Mouse (Mus musculus): Measurements from ENCODE around the gene Mpc1.

The Mpc1 gene

DNA sequence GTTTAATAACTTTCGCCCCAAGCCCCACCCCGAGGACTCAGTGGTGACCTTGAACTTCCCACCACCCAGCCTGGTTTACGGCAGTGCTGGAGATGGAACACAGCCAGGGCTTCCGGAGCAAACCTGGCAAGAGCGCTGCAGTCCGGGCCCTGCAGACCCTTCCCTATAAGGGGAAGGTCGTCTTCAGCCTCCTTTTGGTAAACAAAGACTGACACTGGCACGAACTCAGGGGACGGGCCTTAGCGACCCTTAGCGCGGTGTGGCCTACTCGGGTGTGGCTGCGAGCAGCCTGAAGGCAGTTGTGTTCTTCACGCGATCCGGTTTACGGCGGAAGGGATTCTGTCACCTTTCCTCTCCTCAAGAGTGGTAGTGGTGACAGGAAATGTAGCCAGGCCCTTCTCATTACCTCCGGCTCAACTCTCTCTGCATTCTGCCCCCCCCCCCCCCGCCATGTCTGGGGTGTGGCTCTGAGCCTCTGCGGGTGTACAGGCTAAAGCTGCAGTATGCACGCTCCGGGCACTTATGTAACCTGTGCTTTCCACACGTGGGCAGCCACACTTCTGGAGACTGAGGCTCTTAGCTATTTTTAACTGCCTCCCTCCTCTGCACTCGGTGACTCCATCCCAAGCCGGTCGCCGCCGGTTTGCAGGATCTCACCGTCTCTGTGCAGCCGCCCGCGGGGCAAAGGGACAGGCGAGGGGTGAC lies at the start of gene Mpc1:
Mpc1 (plus strand) TSS at position 84 of the 705 bp plus-strand sequence.
- peak; percentile 91 for DNase-seq (ENCODE audit: inconsistent ontology term)

GRCm38 (mm10) chr17:8233618-8234214 lies 49.0 kb upstream of the Mpc1 start:
- no peak for DNase-seq (ENCODE audit: inconsistent ontology term)

DNA sequence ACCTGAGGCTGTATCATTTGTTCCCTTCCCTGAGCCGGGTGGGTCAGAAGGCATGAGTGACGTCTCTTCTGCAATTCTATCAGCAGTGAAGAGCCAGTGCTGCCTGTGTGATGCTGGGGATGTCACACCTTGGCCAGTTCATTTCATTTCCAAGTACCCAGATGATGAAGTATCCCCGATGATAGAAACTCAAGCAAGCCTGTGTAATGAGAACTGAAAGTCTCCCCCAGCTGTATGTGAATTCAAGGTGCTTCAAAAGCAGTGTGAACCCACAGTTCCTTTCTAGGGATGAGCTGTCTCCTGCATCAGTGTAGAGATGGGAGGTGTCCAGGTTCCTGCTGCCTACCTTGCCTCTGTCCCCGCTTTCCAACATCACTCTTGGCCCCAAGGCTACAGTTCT lies 48.2 kb upstream of the Mpc1 start:
- no peak for DNase-seq (ENCODE audit: inconsistent ontology term)

- no peak for DNase-seq (ENCODE audit: inconsistent ontology term)
Measured at GRCm38 (mm10) chr17:8235743-8236142, 47.0 kb upstream of the Mpc1 start, which contains the start of gene Ccr6. Ccr6 (plus strand) TSS chr17:8236043.

- no peak for DNase-seq (ENCODE audit: inconsistent ontology term)
Measured at GRCm38 (mm10) chr17:8238012-8238710, 44.5 kb upstream of the Mpc1 start.

DNA sequence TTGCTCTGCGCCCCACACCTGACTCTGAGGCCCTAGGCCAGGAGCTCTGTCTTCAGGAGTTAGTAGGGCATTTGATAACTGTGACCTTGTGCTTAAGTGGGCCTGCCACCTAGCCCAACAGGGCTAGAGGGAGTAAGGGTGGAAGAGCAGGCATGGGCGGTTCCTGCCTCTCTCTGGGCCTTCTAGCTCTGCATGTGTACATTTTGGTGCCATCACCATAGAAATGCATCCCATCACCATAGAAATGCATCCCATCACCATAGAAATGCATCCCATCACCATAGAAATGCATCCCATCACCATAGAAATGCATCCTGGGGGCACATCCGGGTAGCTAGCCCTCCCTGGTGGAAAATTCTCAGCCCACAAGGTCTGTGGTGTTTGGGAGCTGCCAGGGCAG lies 43.1 kb upstream of the Mpc1 start:
- DNase-seq (ENCODE audit: inconsistent ontology term): no peak

DNA sequence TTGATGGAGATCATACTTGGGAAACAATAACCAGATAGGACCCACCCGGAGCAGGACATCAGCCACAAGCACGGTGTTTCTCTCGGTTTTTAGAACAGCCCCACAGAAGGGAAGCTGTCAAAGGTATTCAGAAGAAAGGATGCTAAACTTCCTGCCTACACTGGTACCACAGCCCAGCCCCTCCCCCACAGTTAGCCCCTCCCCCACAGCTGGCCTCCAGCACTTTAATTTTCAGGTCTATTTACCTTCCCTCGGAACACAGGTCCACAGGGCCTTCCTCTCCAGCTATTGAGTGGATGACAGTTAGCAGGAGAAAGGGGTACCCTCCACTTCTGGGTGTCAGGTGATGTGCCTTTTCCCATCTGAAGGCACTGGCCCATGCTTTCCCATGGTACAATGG lies 42.2 kb upstream of the Mpc1 start:
- DNase-seq (ENCODE audit: inconsistent ontology term): no peak

DNA sequence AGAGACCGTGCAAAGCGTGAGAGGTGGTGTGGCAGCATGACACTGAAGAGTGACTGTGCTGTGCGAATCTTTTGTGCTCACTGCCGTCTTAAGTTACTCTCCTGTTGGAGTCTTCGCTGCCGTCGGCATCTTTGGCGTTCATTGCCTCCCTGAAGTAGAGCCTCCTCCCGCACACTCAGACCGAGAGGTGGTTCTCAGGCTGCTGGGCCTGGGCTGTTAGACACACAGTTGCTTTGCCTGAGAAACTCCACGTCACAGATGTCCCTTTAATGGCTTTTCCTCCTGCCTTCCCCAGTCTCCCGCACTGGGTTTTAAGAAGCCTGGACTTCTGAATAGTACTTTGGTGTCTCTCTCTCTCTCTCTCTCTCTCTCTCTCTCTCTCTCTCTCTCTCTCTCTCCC lies 41.1 kb upstream of the Mpc1 start:
- DNase-seq (ENCODE audit: inconsistent ontology term): no peak

DNA sequence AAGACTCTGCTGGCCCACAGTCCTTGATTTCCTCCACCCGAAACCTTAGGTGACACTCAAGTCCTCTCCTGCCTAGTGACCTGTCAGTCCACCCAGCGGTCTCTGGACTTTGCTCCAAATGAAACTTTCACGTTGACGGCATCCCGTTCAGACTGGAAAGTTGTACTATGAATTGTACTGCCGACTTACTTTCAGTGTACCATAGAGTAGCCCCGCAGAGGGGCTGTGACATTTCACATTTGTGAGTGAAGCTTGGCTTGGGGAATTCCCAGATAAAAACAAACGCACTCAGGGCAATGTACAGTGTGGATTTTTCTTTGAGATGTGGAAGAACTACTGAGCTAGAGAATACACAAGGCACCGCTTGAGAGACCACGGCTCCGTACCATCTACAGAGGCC lies 40.5 kb upstream of the Mpc1 start:
- DNase-seq (ENCODE audit: inconsistent ontology term): no peak

- DNase-seq (ENCODE audit: inconsistent ontology term): no peak
Measured at GRCm38 (mm10) chr17:8244124-8244523, 38.6 kb upstream of the Mpc1 start.

DNA sequence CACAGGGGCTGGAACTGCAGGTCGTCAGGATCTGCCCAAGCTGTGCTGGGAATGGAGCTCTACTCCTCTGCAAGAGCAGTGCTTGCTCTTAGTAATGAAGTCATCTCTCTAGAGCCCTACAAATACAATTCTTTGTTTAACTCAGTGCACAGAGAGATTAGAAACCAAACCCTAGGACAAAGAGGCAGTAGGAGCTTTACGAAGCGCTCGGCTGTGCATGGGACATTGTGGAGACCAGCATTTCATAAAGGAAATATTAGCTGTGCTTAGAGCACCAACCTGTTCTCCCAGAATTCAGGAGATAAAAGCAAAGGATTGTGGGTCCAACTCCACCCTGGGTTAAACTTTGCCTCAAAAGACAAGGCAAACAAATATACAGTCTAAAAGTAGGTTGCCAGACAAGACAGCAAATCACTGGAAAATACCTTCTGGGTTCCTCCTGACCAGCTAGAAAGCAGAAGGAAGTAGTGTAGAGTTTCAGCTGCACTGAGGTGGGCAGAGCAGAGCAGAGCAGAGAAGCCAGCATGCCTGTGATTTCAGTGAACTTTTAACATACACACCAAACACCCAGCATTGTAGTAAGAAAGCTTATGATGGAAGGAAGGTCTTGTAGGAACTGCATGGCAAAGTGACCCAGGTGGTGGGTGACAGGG lies 36.5 kb upstream of the Mpc1 start:
- DNase-seq (ENCODE audit: inconsistent ontology term): no peak

DNA sequence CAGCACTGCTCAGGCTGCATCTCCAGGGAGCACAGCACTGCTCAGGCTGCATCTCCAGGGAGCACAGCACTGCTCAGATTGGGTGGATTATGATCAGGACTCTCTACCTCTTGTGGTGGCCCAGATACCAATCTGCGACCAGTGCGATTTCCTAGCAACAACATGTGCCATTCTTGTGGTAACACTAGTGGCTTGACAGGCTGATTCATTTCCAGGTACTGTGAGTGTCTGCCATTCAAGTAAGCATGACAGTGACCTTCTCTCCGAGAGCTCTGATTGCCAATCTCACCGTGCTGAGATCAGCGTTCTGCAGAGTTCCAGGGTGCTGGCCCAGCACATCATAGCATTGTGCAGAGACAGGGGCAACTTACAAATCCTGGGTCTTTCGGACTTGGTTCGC lies 31.0 kb upstream of the Mpc1 start:
- no peak for DNase-seq (ENCODE audit: inconsistent ontology term)

DNA sequence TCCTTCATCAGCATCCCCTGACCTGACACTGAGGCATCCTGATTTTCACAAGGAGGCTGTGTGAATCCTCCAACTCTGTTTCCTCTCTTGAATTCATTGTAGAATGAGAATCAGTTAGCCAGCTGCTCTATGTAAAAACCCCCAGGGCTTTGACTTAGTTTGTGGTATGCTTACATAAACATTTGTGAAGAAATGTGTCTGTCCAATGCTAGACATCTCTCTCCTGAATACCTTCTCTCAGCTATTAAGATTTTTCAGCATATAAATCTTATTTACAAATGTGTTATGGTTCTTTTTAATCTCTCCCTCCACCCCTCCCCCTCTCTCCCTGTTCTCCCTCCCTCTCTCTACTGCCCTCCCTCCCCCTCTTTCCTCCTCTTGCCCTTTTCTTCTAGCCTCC lies 28.4 kb upstream of the Mpc1 start:
- DNase-seq (ENCODE audit: inconsistent ontology term): no peak

- DNase-seq (ENCODE audit: inconsistent ontology term): no peak
Measured at GRCm38 (mm10) chr17:8254914-8255313, 27.8 kb upstream of the Mpc1 start.

- DNase-seq (ENCODE audit: inconsistent ontology term): no peak
Measured at GRCm38 (mm10) chr17:8255583-8255982, 27.1 kb upstream of the Mpc1 start.

DNA sequence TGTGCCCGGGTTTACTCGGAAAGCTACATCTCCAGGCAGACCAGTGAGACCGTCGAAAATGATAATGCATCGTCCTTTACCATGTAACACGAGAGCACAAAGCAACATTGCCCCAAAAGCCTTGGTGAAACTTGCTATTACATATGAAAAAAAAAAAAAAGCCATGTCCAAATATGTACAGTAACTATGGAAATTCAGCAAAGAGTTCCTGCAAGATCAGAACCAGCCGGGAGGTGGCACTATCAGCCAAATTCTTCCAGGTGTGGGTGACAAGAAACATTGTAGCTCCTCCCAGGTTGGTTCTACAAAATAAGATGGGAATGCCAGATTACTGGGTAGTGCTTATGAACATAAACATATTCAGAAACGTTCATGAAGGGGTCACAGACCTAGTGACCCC lies 25.7 kb upstream of the Mpc1 start:
- no peak for DNase-seq (ENCODE audit: inconsistent ontology term)

GRCm38 (mm10) chr17:8264638-8265037 lies 18.1 kb upstream of the Mpc1 start:
- peak; percentile 57 for DNase-seq (ENCODE audit: inconsistent ontology term)

DNA sequence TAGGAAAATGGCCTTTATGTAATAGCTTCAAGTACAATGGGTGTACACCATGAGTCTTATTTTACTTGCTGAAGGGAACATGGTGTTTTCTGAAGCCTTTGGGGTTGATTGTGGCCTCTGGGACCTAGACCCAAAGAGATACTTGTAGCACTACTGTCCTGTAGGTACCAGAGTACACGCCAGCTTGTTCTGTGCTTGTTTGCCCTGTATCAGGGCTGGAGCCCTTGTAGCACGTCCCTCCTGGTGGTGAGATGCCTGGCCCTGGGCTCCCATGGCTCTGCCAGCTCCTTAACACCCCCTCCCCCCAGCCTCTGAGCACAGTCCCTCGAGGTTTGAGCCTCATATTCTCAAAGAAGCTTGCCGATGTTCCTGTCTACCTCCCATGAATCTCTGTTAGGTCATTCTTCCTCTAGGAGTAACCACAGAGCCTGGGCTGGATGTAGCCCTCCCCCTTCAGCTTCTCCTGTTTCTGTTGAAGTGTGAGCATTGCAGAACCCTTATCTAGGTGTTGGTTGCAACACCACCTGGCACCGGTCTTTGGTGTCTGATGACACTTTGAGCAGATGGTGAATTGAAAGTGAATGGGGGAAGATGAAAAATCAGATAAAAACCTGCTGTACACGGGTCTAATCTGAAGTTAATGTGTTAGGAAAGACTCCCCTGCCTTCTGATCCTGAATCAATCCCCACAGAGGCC lies 10.5 kb upstream of the Mpc1 start:
- no peak for DNase-seq (ENCODE audit: inconsistent ontology term)

DNA sequence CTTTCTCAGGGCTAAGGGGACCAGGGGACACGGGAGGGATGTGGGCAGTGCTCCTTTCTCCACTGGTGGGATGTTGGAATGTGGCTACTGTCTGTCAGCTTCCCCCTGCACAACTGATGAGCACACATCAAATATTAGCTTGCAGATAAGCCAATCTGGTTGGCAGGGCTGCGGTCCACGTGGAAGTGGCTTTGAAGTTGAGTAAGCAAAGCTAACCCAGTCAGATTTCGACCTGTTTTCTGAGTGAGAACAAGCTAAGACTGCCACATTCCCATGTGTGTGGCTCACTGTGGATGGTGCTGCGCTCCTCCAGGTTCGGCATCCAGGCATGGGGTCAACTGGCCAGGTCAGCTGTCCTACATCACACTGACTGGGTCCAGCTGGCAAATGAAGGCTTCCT lies 9.8 kb upstream of the Mpc1 start:
- no peak for DNase-seq (ENCODE audit: inconsistent ontology term)

DNA sequence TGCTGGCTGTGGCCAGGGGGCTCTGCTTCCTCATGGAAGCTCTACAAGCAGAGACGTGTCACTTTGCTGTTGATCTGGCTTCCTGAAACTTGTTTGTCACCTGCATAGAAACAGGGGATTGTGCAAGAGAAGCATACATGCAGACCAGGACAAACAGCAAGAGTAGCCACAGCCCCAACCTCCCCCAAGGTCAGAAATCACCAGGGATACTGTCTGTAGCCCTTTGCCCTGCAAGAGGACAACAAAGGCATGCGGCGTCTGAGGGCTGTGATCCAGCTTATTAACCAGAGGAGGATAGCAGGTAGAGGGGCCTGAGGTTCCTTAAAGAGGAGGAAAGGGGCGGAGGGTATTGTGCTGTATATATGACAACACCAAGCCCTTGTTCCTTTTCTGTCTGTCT lies 6.6 kb upstream of the Mpc1 start:
- no peak for DNase-seq (ENCODE audit: inconsistent ontology term)

DNA sequence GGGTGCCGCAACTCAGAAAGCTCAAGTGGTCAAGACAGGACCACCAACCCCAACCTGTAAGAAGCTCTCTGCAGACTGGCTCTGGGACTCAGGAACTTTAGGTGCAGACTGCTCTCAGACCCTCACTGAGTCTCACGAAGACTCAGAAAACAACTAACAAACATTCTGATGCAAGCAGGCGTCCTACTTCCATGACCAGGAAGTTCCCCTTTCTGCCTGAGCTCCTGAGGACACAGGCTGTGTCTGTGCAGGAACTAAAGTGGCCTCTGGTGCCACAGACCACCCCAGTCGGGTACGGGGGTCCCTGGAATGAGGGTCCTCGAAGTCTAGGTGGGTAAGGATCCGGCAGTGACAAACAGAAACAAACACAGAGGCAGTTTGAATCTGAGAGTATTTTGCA lies 6.0 kb upstream of the Mpc1 start:
- no peak for DNase-seq (ENCODE audit: inconsistent ontology term)

GRCm38 (mm10) chr17:8277266-8277665 lies 5.4 kb upstream of the Mpc1 start:
- peak; percentile 68 for DNase-seq (ENCODE audit: inconsistent ontology term)

Measured in Muller cell, postnatal 12 days (primary cell).